Mouse (Mus musculus) E14TG2a.4 (cell line): ENCODE data around the gene Mymk.

Experiments used
- CTCF ChIP-seq: conservative IDR thresholded peaks from 2 replicates; pipeline ENCODE4 v1.5.1; 2014; ENCODE audit warnings: low read length
- NANOG ChIP-seq: IDR thresholded peaks from 2 replicates; pipeline ENCODE4 v1.6.1; 2014; ENCODE audit warnings: borderline replicate concordance, low read length, mixed read lengths
- POU5F1 ChIP-seq: IDR thresholded peaks from 2 replicates; pipeline ENCODE4 v1.6.1; 2014; ENCODE audit warnings: low read length, borderline replicate concordance

GRCm38 (mm10) chr2:27036003-27036402 is 36.0 kb downstream of the Mymk start:
- no peak for TF ChIP-seq CTCF
- TF ChIP-seq POU5F1, result no peak
- TF ChIP-seq NANOG, result no peak
